Mouse (Mus musculus) small intestine, adult 2 months (tissue): Measurements from ENCODE around the gene Slc38a5.

ENCODE experiments used
- CTCF ChIP-seq: fragments of 200-500 bp; IDR thresholded peaks from 2 replicates; pipeline ENCODE4 v1.5.1; 2012; ENCODE audit warnings: low read depth, mild to moderate bottlenecking, control low read depth, inconsistent platforms, low read length, moderate library complexity, mixed read lengths; ENCODE audit not compliant: insufficient replicate concordance, insufficient read length; ENCODE audit errors: extremely low read depth
- POLR2A ChIP-seq: fragments of 200-500 bp; IDR thresholded peaks from 2 replicates; pipeline ENCODE4 v1.6.1; 2012; ENCODE audit warnings: low read depth, mild to moderate bottlenecking, control low read depth, inconsistent platforms, low read length, moderate library complexity

DNA sequence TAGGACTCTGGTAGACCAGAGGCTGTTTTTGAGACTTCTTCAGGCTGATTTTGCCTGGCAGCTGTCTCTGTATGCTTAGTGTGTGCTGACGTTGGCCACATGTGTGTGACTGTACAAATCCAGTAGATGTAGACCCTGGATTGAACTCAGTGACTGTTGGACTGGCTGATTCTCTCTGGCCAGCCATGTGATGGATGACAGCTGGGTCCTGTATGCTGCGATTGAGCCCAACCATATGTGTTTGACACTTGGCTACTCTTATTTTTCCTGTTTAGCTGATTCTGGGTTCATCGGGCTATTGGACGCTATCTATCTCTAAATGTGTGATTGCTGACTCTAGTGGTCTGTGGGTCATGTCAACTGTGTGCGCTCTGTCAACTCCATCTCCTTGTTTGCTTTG is 3.1 kb downstream of the Slc38a5 start:
- no peak for TF ChIP-seq POLR2A
- no peak for TF ChIP-seq CTCF
